Mouse (Mus musculus) embryonic facial prominence, embryonic 15.5 days (tissue): ENCODE measurements around the gene Adarb2. TPM values are rescaled to one million over a fixed set of nuclear protein-coding genes. Genes with fewer than 3 reads are reported as not detected.

Experiments
- ATAC-seq: fragments of 200-750 bp; cut with Nextera tagmentation; 2 replicates; pipeline ENCODE4 v1.8.0; 2017; ENCODE audit warnings: low read depth, moderate TSS enrichment; ENCODE audit not compliant: insufficient number of reproducible peaks, low FRiP score, low TSS enrichment
- H3K27ac ChIP-seq: fragments of 300-500 bp; sonication (generic); replicated peaks from 2 replicates; pipeline ENCODE4 v1.5.1; 2015; ENCODE audit warnings: mild to moderate bottlenecking, inconsistent platforms
- H3K27me3 ChIP-seq: fragments of 300-500 bp; sonication (generic); 2 replicates; pipeline ENCODE4 v1.6.1; 2015; ENCODE audit warnings: inconsistent platforms
- H3K36me3 ChIP-seq: fragments of 300-500 bp; sonication (generic); 2 replicates; pipeline ENCODE4 v1.6.1; 2015; ENCODE audit warnings: mild to moderate bottlenecking, inconsistent platforms
- H3K4me1 ChIP-seq: fragments of 300-500 bp; sonication (generic); 2 replicates; pipeline ENCODE4 v1.6.1; 2015; ENCODE audit warnings: inconsistent platforms
- H3K4me2 ChIP-seq: fragments of 300-500 bp; sonication (generic); replicated peaks from 2 replicates; pipeline ENCODE4 v1.6.1; 2015; ENCODE audit warnings: mild to moderate bottlenecking, inconsistent platforms
- H3K4me3 ChIP-seq: fragments of 300-500 bp; sonication (generic); replicated peaks from 2 replicates; pipeline ENCODE4 v1.5.1; 2015; ENCODE audit warnings: mild to moderate bottlenecking, inconsistent platforms
- H3K9ac ChIP-seq: fragments of 300-500 bp; sonication (generic); 2 replicates; pipeline ENCODE4 v1.6.1; 2015; ENCODE audit warnings: inconsistent platforms
- H3K9me3 ChIP-seq: fragments of 300-500 bp; sonication (generic); replicated peaks from 2 replicates; pipeline ENCODE4 v1.6.1; 2016; ENCODE audit warnings: inconsistent platforms
- WGBS: fragments of 180-500 bp; shearing (Covaris S2); methylation state at CpG from one replicate; pipeline ENCODE4 v1.1.7; 2015; 5-methylcytosine and 5-hydroxymethylcytosine counted together
- polyA plus RNA-seq: library from polyadenylated mRNA; unstranded; fragments of >200 nt; fragmentation: Nextera tagmentation; extraction: Ambion mirVana; gene quantifications from 2 replicates; pipeline ENCODE4 v1.2.1, GENCODE M21; 2015

The Adarb2 gene
- polyA plus RNA-seq, 1 experiment from 2014 or later = 1.6 TPM

GRCm38 (mm10) chr13:8457831-8458230 lies 255.2 kb downstream of the Adarb2 start:
- H3K4me2 ChIP-seq = no peak overlapping the region
- no peak overlapping the region for H3K27ac ChIP-seq
- WGBS = 58% methylated on average over 3 of the region's 3 CpGs
- no peak overlapping the region for H3K4me3 ChIP-seq
- H3K9ac ChIP-seq = no peak overlapping the region
- no peaks in the 10 kb centered on the region for H3K9me3 ChIP-seq
- ATAC-seq = no peak
- H3K36me3 ChIP-seq = no peaks in the 10 kb centered on the region
- H3K27me3 ChIP-seq = no peaks in the 10 kb centered on the region
- H3K4me1 ChIP-seq = no peaks in the 10 kb centered on the region

- no peaks in the 10 kb centered on the region for H3K9me3 ChIP-seq
- no peaks in the 10 kb centered on the region for H3K36me3 ChIP-seq
- no peaks in the 10 kb centered on the region for H3K4me1 ChIP-seq
- no peak overlapping the region for H3K27ac ChIP-seq
- 64% methylated on average over 12 of the region's 12 CpGs for WGBS
- no peak overlapping the region for H3K9ac ChIP-seq
- H3K4me2 ChIP-seq = no peak overlapping the region
- no peak for ATAC-seq
- H3K4me3 ChIP-seq = no peak overlapping the region
- H3K27me3 ChIP-seq = no peaks in the 10 kb centered on the region
Observed at GRCm38 (mm10) chr13:8467591-8468366, 265.1 kb downstream of the Adarb2 start.

GRCm38 (mm10) chr13:8476237-8476636 lies 273.6 kb downstream of the Adarb2 start:
- H3K4me1 ChIP-seq = no peaks in the 10 kb centered on the region
- H3K9me3 ChIP-seq = no peaks in the 10 kb centered on the region
- no peak overlapping the region for H3K9ac ChIP-seq
- no peak overlapping the region for H3K27ac ChIP-seq
- H3K27me3 ChIP-seq = no peaks in the 10 kb centered on the region
- 68% methylated on average over 3 of the region's 3 CpGs for WGBS
- H3K4me2 ChIP-seq = no peak overlapping the region
- no peak for ATAC-seq
- no peak overlapping the region for H3K4me3 ChIP-seq
- H3K36me3 ChIP-seq = no peaks in the 10 kb centered on the region

GRCm38 (mm10) chr13:8478731-8479130 lies 276.1 kb downstream of the Adarb2 start:
- H3K4me3 ChIP-seq = no peak overlapping the region
- no peaks in the 10 kb centered on the region for H3K36me3 ChIP-seq
- H3K4me2 ChIP-seq = no peak overlapping the region
- ATAC-seq = no peak
- H3K9ac ChIP-seq = no peak overlapping the region
- no peaks in the 10 kb centered on the region for H3K9me3 ChIP-seq
- no peak overlapping the region for H3K27ac ChIP-seq
- no peaks in the 10 kb centered on the region for H3K4me1 ChIP-seq
- no peaks in the 10 kb centered on the region for H3K27me3 ChIP-seq
- 82% methylated on average over 1 of the region's 1 CpGs for WGBS

GRCm38 (mm10) chr13:8479970-8480369 lies 277.3 kb downstream of the Adarb2 start:
- no peaks in the 10 kb centered on the region for H3K4me1 ChIP-seq
- no peaks in the 10 kb centered on the region for H3K9me3 ChIP-seq
- ATAC-seq = no peak
- no peak overlapping the region for H3K4me2 ChIP-seq
- H3K36me3 ChIP-seq = no peaks in the 10 kb centered on the region
- no peak overlapping the region for H3K27ac ChIP-seq
- H3K4me3 ChIP-seq = no peak overlapping the region
- no peak overlapping the region for H3K9ac ChIP-seq
- no peaks in the 10 kb centered on the region for H3K27me3 ChIP-seq

GRCm38 (mm10) chr13:8481347-8481746 lies 278.7 kb downstream of the Adarb2 start:
- ATAC-seq = no peak
- 51% methylated on average over 3 of the region's 3 CpGs for WGBS

GRCm38 (mm10) chr13:8484592-8485272 lies 282.1 kb downstream of the Adarb2 start:
- no peak overlapping the region for H3K4me3 ChIP-seq
- no peaks in the 10 kb centered on the region for H3K9me3 ChIP-seq
- no peaks in the 10 kb centered on the region for H3K27me3 ChIP-seq
- no peaks in the 10 kb centered on the region for H3K36me3 ChIP-seq
- WGBS = 38% methylated on average over 4 of the region's 4 CpGs
- H3K27ac ChIP-seq = no peak overlapping the region
- peak; percentile 39; the same call in 1 of the 2 replicates for ATAC-seq
- no peak overlapping the region for H3K4me2 ChIP-seq
- peaks cover 4% of the 10 kb centered on the region; the same call in 1 of the 2 replicates for H3K4me1 ChIP-seq
- H3K9ac ChIP-seq = no peak overlapping the region

More at GRCm38 (mm10) chr13:8481347-8481746, 278.7 kb downstream of the Adarb2 start:
- H3K4me3 ChIP-seq = no peak overlapping the region
- H3K9ac ChIP-seq = no peak overlapping the region
- H3K27ac ChIP-seq = no peak overlapping the region
- H3K36me3 ChIP-seq = no peaks in the 10 kb centered on the region
- H3K4me1 ChIP-seq = no peaks in the 10 kb centered on the region
- H3K27me3 ChIP-seq = no peaks in the 10 kb centered on the region
- no peak overlapping the region for H3K4me2 ChIP-seq
- no peaks in the 10 kb centered on the region for H3K9me3 ChIP-seq

- Histone ChIP-seq H3K4me3 (no peak overlapping the region), H3K4me2 (no peak overlapping the region), H3K9ac (no peak overlapping the region), H3K27me3 (no peaks in the 10 kb centered on the region), H3K4me1 (peaks cover 4% of the 10 kb centered on the region; the same call in 1 of the 2 replicates), H3K36me3 (no peaks in the 10 kb centered on the region), H3K27ac (no peak overlapping the region), H3K9me3 (no peaks in the 10 kb centered on the region)
- ATAC-seq = no peak
- WGBS = 33% methylated on average over 5 of the region's 5 CpGs
Observed at GRCm38 (mm10) chr13:8487756-8488434, 285.2 kb downstream of the Adarb2 start.

GRCm38 (mm10) chr13:8493363-8493762 lies 290.7 kb downstream of the Adarb2 start:
- no peaks in the 10 kb centered on the region for H3K36me3 ChIP-seq
- ATAC-seq = no peak
- 84% methylated on average over 5 of the region's 5 CpGs for WGBS

GRCm38 (mm10) chr13:8499551-8499950 lies 296.9 kb downstream of the Adarb2 start:
- Histone ChIP-seq H3K9me3 (no peaks in the 10 kb centered on the region), H3K27ac (no peak overlapping the region), H3K4me2 (no peak overlapping the region), H3K4me1 (no peaks in the 10 kb centered on the region), H3K9ac (no peak overlapping the region), H3K27me3 (no peaks in the 10 kb centered on the region), H3K4me3 (no peak overlapping the region), H3K36me3 (no peaks in the 10 kb centered on the region)
- no peak for ATAC-seq
- WGBS = 87% methylated on average over 5 of the region's 5 CpGs

More at GRCm38 (mm10) chr13:8493363-8493762, 290.7 kb downstream of the Adarb2 start:
- no peak overlapping the region for H3K4me3 ChIP-seq
- H3K9me3 ChIP-seq = no peaks in the 10 kb centered on the region
- no peak overlapping the region for H3K9ac ChIP-seq
- H3K27me3 ChIP-seq = no peaks in the 10 kb centered on the region
- H3K4me1 ChIP-seq = no peaks in the 10 kb centered on the region
- no peak overlapping the region for H3K27ac ChIP-seq
- no peak overlapping the region for H3K4me2 ChIP-seq

- Histone ChIP-seq H3K9ac (no peak overlapping the region), H3K4me1 (no peaks in the 10 kb centered on the region), H3K4me3 (no peak overlapping the region), H3K9me3 (no peaks in the 10 kb centered on the region), H3K36me3 (no peaks in the 10 kb centered on the region), H3K27ac (no peak overlapping the region), H3K4me2 (no peak overlapping the region), H3K27me3 (no peaks in the 10 kb centered on the region)
- 55% methylated on average over 7 of the region's 7 CpGs for WGBS
- ATAC-seq = no peak
Observed at GRCm38 (mm10) chr13:8511069-8511817, 308.6 kb downstream of the Adarb2 start.
